31 mouse cellular contexts compared by ENCODE assay signal in the genomic region with DNA sequence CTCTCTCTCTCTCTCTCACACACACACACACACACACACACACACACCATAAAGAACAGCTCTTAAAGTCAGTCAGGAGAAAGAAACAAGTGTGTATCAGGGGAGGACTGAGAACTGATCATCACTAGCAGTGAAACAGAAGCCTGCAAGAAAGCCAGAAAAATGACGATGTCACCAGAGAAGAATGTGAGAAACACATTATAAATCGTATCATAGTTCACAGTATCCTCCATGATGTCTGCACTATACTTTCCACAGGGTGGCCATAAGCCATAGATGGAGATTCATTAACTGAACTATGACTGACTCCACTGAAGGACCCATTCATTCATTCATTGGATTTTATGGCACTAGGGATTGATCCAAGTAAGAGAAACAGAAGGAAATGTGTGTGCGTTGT. TPM values are rescaled to one million over a fixed set of nuclear protein-coding genes. Genes with fewer than 3 reads are reported as not detected.
A peak's percentile ranks its signal among the peaks of the same experiment; 100 is the strongest.
DNase-seq lines count a peak whose midpoint lies in the region; ATAC-seq and TF ChIP-seq lines count a peak whose summit lies in the region.
"Had no signal": no experiment of that assay in that cellular context is flagged by ENCODE, and none has a peak within 500 bp of the region (broad histone marks: within the 10 kb centered on the region; RNA-seq: fewer than 3 reads in every experiment).

No protein-coding gene starts in this region.

- 47% methylated on average over 3 of the region's 3 CpGs for WGBS in lung, embryonic 14.5 days
- WGBS in lung, postnatal 0 days = 54% methylated on average over 3 of the region's 3 CpGs

- POLR2A ChIA-PET in Patski (lab: Charles Lee) = no interaction called here

- no peak for ATAC-seq in lung, embryonic 14.5 days (ENCODE audit: insufficient read depth)
- ATAC-seq in lung, postnatal 0 days = no peak
- ATAC-seq in Patski = peak; percentile 68
- ATAC-seq: forebrain, embryonic 14.5 days; intestine, embryonic 15.5 days; liver, embryonic 12.5 days had no signal

- H3K9ac ChIP-seq in lung, embryonic 14.5 days = no peak overlapping the region
- no peak overlapping the region for H3K9ac ChIP-seq in lung, postnatal 0 days (replicated peaks; ENCODE audit: low read depth)
- H3K9ac ChIP-seq: embryonic facial prominence, embryonic 13.5 days; hindbrain, embryonic 15.5 days; intestine, embryonic 15.5 days; liver, embryonic 12.5 days had no signal

- DNase-seq in lung, embryonic 14.5 days = peak; percentile 35
- DNase-seq in lung, postnatal 0 days (ENCODE audit: low spot score) = no peak
- DNase-seq in Patski (ENCODE audit: low read depth, low spot score) = no peak
- peak; percentile 40 for DNase-seq in forelimb bud, embryonic 11.5 days (ENCODE audit: low read depth, low spot score)
- DNase-seq in frontal cortex, postnatal 14 days (ENCODE audit: low spot score in 2 of 2) = no peak
- no peak for DNase-seq in gastrocnemius, adult 18-20 months (ENCODE audit: low spot score)
- DNase-seq: adrenal gland, postnatal 36 days; cerebellum, adult 9-10 months; gastrocnemius, postnatal 36 days; heart, adult 2 months; heart, postnatal 4 days; kidney, postnatal 4 days; lung, adult 18-20 months; right cerebral cortex, postnatal 14 days; spleen, adult 18-20 months had no signal

- TF ChIP-seq POLR2A in myocyte (IDR thresholded peaks at IDR 0.05; ENCODE audit: insufficient read length, low read depth) = no peak

- no peak overlapping the region for H3K4me2 ChIP-seq in lung, embryonic 14.5 days
- H3K4me2 ChIP-seq in lung, postnatal 0 days (replicated peaks; ENCODE audit: low read depth, low read length) = no peak overlapping the region
- H3K4me2 ChIP-seq in myocyte (ENCODE audit: low read depth) = peak overlapping the region; percentile 42
- H3K4me2 ChIP-seq: embryonic facial prominence, embryonic 13.5 days; hindbrain, embryonic 15.5 days; intestine, embryonic 15.5 days; liver, embryonic 12.5 days had no signal

- in situ Hi-C loops in Patski (cut with MboI; ENCODE audit: low pct_unique_long_range_greater_than_20kb) = no loop called here

- peaks cover 100% of the 10 kb centered on the region for H3K79me2 ChIP-seq in myocyte (ENCODE audit: control insufficient read depth, insufficient read depth)

- H3K27ac ChIP-seq in lung, embryonic 14.5 days (ENCODE audit: low read depth) = no peak overlapping the region
- H3K27ac ChIP-seq in lung, postnatal 0 days (ENCODE audit: low read length) = no peak overlapping the region
- H3K27ac ChIP-seq: embryonic facial prominence, embryonic 13.5 days; heart, adult 2 months; intestine, embryonic 15.5 days; left cerebral cortex, adult 2 months; liver, embryonic 12.5 days had no signal

- H3K9me3 ChIP-seq in lung, embryonic 14.5 days (ENCODE audit: low read depth, low read length) = no peaks in the 10 kb centered on the region
- no peaks in the 10 kb centered on the region for H3K9me3 ChIP-seq in lung, postnatal 0 days (ENCODE audit: low read length)
- H3K9me3 ChIP-seq: embryonic facial prominence, embryonic 13.5 days; hindbrain, embryonic 15.5 days; intestine, embryonic 15.5 days; liver, embryonic 12.5 days had no signal

- TF ChIP-seq CTCF in lung, embryonic 14.5 days (IDR thresholded peaks at IDR 0.05; ENCODE audit: low read depth) = no peak
- no peak for TF ChIP-seq CTCF in lung, postnatal 0 days (IDR thresholded peaks at IDR 0.05)
- no peak for TF ChIP-seq CTCF in Patski (IDR thresholded peaks at IDR 0.05)

- H3K4me3 ChIP-seq in lung, embryonic 14.5 days (ENCODE audit: low read depth, low read length) = no peak overlapping the region
- H3K4me3 ChIP-seq in lung, postnatal 0 days (ENCODE audit: low read depth, low read length) = no peak overlapping the region
- H3K4me3 ChIP-seq in myocyte = no peak overlapping the region
- H3K4me3 ChIP-seq: embryonic facial prominence, embryonic 13.5 days; heart, adult 2 months; hindbrain, embryonic 15.5 days; intestine, embryonic 15.5 days; left cerebral cortex, adult 2 months; liver, embryonic 12.5 days had no signal

- no peak overlapping the region for H3ac ChIP-seq in myocyte (ENCODE audit: control insufficient read depth, insufficient read length)

- CTCF ChIA-PET in Patski (lab: Charles Lee) = no interaction called here

- no peaks in the 10 kb centered on the region for H3K27me3 ChIP-seq in lung, embryonic 14.5 days (ENCODE audit: insufficient read depth, low read length)
- no peaks in the 10 kb centered on the region for H3K27me3 ChIP-seq in lung, postnatal 0 days (replicated peaks; ENCODE audit: insufficient read depth, low read length)
- no peaks in the 10 kb centered on the region for H3K27me3 ChIP-seq in Patski
- H3K27me3 ChIP-seq in myocyte (ENCODE audit: control insufficient read depth, insufficient read depth, insufficient read length) = no peaks in the 10 kb centered on the region
- H3K27me3 ChIP-seq: embryonic facial prominence, embryonic 13.5 days; hindbrain, embryonic 15.5 days; intestine, embryonic 15.5 days; liver, embryonic 12.5 days had no signal

- H3K4me1 ChIP-seq in lung, embryonic 14.5 days (ENCODE audit: insufficient read depth) = peaks cover 7% of the 10 kb centered on the region
- peaks cover 8% of the 10 kb centered on the region for H3K4me1 ChIP-seq in lung, postnatal 0 days (ENCODE audit: insufficient read depth, low read depth, low read length)

- TF ChIP-seq EP300 in lung, postnatal 0 days (IDR thresholded peaks at IDR 0.05) = no peak

- no peaks in the 10 kb centered on the region for H3K36me3 ChIP-seq in lung, embryonic 14.5 days (ENCODE audit: insufficient read depth)
- H3K36me3 ChIP-seq in lung, postnatal 0 days (ENCODE audit: insufficient read depth, low read length) = no peaks in the 10 kb centered on the region
- H3K36me3 ChIP-seq in myocyte (ENCODE audit: control insufficient read depth, insufficient read depth) = peaks cover 2% of the 10 kb centered on the region
- H3K36me3 ChIP-seq: hindbrain, embryonic 15.5 days; intestine, embryonic 15.5 days had no signal

TF ChIP-seq in myocyte, 11 proteins besides CTCF, POLR2A, EP300 and RAD21:
- no peak for TF ChIP-seq MAX (IDR thresholded peaks at IDR 0.05; ENCODE audit: low read depth)
- TF ChIP-seq MYOD1 (IDR thresholded peaks at IDR 0.05; ENCODE audit: control insufficient read depth in 1 of 3, insufficient read length in 2 of 3, low read depth in 2 of 3) = no peak
- no peak for TF ChIP-seq E2F4 (IDR thresholded peaks at IDR 0.05; ENCODE audit: insufficient read depth)
- no peak for TF ChIP-seq CEBPB (IDR thresholded peaks at IDR 0.05; ENCODE audit: insufficient read depth, poor library complexity, severe bottlenecking)
- no peak for TF ChIP-seq TCF3 (IDR thresholded peaks at IDR 0.05; ENCODE audit: insufficient read length, low read depth)
- no peak for TF ChIP-seq USF1 (IDR thresholded peaks at IDR 0.05; ENCODE audit: low read depth)
- TF ChIP-seq POLR2AphosphoS2 (IDR thresholded peaks at IDR 0.05; ENCODE audit: insufficient read length, low read depth) = no peak
- TF ChIP-seq REST (IDR thresholded peaks at IDR 0.05; ENCODE audit: insufficient read depth, insufficient read length) = no peak
- TF ChIP-seq MYOG (IDR thresholded peaks at IDR 0.05; ENCODE audit: control insufficient read depth in 1 of 3, insufficient read depth in 1 of 3, insufficient read length in 2 of 3, low read depth in 2 of 3) = no peak
- no peak for TF ChIP-seq TCF12 (IDR thresholded peaks at IDR 0.05; ENCODE audit: insufficient read depth, poor library complexity, severe bottlenecking)
- no peak for TF ChIP-seq SRF (IDR thresholded peaks at IDR 0.05; ENCODE audit: control insufficient read depth, insufficient read length, low read depth)
TF ChIP-seq in myocyte: peak in this region for 0.

RNA-seq across cellular contexts. Expression of a gene that starts 6.3 kb away (rescaled TPM):
- 63.7 and 67.3 TPM in 2 replicates for polyA plus RNA-seq in lung, embryonic 14.5 days (2014; fragmentation: Nextera tagmentation; extraction: Ambion mirVana)
- polyA plus RNA-seq in lung, postnatal 0 days (2015; fragmentation: Nextera tagmentation; extraction: Ambion mirVana) = 28.0 and 30.5 TPM in 2 replicates
- 74.9 TPM for polyA plus RNA-seq in Patski (2021)
- polyA plus RNA-seq in myocyte (2012; fragmentation: generic; extraction: Trizol) = 52.8 TPM
- total RNA-seq in gastrocnemius, adult 18-20 months (2021) = 10 to 100 TPM; 26.1 to 26.7 TPM

RNA-seq across cellular contexts. Expression of a gene that starts 37.8 kb away (rescaled TPM):
- 39.5 and 39.7 TPM in 2 replicates for polyA plus RNA-seq in lung, embryonic 14.5 days (2014; fragmentation: Nextera tagmentation; extraction: Ambion mirVana)
- polyA plus RNA-seq in lung, postnatal 0 days (2015; fragmentation: Nextera tagmentation; extraction: Ambion mirVana) = 17.0 and 19.3 TPM in 2 replicates
- polyA plus RNA-seq in Patski (2021) (38.3 TPM), myocyte (2012; fragmentation: generic; extraction: Trizol) (25.4 TPM)
- 10 to 100 TPM; 24.0 to 27.5 TPM for total RNA-seq in gastrocnemius, adult 18-20 months (2021)

RNA-seq across cellular contexts. Expression of a gene that starts 56.0 kb away (rescaled TPM):
- not detected in 2 replicates for polyA plus RNA-seq in lung, embryonic 14.5 days (2014; fragmentation: Nextera tagmentation; extraction: Ambion mirVana)
- polyA plus RNA-seq in lung, postnatal 0 days (2015; fragmentation: Nextera tagmentation; extraction: Ambion mirVana) = 0.11 and 0.13 TPM in 2 replicates
- polyA plus RNA-seq in Patski (2021) = 0.08 TPM
- not detected for polyA plus RNA-seq in myocyte (2012; fragmentation: generic; extraction: Trizol)
- not detected for total RNA-seq in gastrocnemius, adult 18-20 months (2021)
- total RNA-seq: common myeloid progenitor, adult 5-6 weeks; gastrocnemius, postnatal 36 days; heart, adult 2 months; layer of hippocampus, postnatal 10 days; left cerebral cortex, adult 2 months; left cerebral cortex, postnatal 36 days; megakaryocyte-erythroid progenitor cell, adult 5-6 weeks; midbrain, postnatal 0 days; neutrophil, adult 5-6 weeks had no signal
- polyA plus RNA-seq: embryonic facial prominence, embryonic 13.5 days; forebrain, embryonic 14.5 days; heart, adult 2 months; heart, embryonic 16.5 days; hindbrain, embryonic 15.5 days; intestine, embryonic 15.5 days; kidney, embryonic 14.5 days; liver, embryonic 12.5 days; midbrain, postnatal 0 days; thymus, postnatal 0 days had no signal

Comparison
In these comparisons a context has a peak if more than half of its experiments do, and no peak if none do; other contexts are left out.
1. DNase-seq: peak in lung, embryonic 14.5 days (single experiment) and forelimb bud, embryonic 11.5 days (single experiment); none in lung, postnatal 0 days (single experiment), Patski (single experiment), frontal cortex, postnatal 14 days (0 of 2) and gastrocnemius, adult 18-20 months (single experiment).